Comparison of ENCODE assay signal across 8 mouse cellular contexts in genomic region chr15:103305792-103306645, GRCm38 (mm10). TPM values are rescaled to one million over a fixed set of nuclear protein-coding genes. Genes with fewer than 3 reads are reported as not detected.
DNase-seq lines count a peak whose midpoint lies in the region; ATAC-seq and TF ChIP-seq lines count a peak whose summit lies in the region.

No protein-coding gene starts in this region.

- H3K4me1 ChIP-seq in forebrain, embryonic 14.5 days (ENCODE audit: control insufficient read depth, insufficient read depth, low read length) = peaks cover 39% of the 10 kb centered on the region
- H3K4me1 ChIP-seq in limb, embryonic 10.5 days = peaks cover 82% of the 10 kb centered on the region
- H3K4me1 ChIP-seq in small intestine, adult 2 months (ENCODE audit: control insufficient read depth, insufficient read depth, insufficient read length, low read length) = peaks cover 18% of the 10 kb centered on the region

- peak; percentile 45 for DNase-seq in cerebellum, adult 9-10 months
- DNase-seq in cerebellum, postnatal 10 days = no peak
- DNase-seq in A20 (ENCODE audit: low read depth, low spot score) = peak; percentile 66
- DNase-seq in forebrain, embryonic 14.5 days (ENCODE audit: low spot score) = peak; percentile 45
- DNase-seq in limb, embryonic 10.5 days (ENCODE audit: low spot score) = no peak
- DNase-seq in ovary, postnatal 10 days (ENCODE audit: low spot score) = no peak
- DNase-seq in urinary bladder, postnatal 10 days (ENCODE audit: low spot score) = no peak

- no peak for ATAC-seq in forebrain, embryonic 14.5 days

- H3K27ac ChIP-seq in forebrain, embryonic 14.5 days (ENCODE audit: low read depth, low read length) = peak overlapping the region; percentile 99
- H3K27ac ChIP-seq in limb, embryonic 10.5 days = peak overlapping the region; percentile 94
- peak overlapping the region; percentile 98 for H3K27ac ChIP-seq in small intestine, adult 2 months (ENCODE audit: insufficient read depth, low read depth, low read length)

- peak overlapping the region; percentile 77 for H3K9ac ChIP-seq in forebrain, embryonic 14.5 days (ENCODE audit: low read length)

- H3K9me3 ChIP-seq in forebrain, embryonic 14.5 days (replicated peaks; ENCODE audit: control insufficient read depth, low read length) = no peaks in the 10 kb centered on the region
- no peaks in the 10 kb centered on the region for H3K9me3 ChIP-seq in limb, embryonic 10.5 days (replicated peaks)

- no peak for TF ChIP-seq POLR2A in small intestine, adult 2 months (IDR thresholded peaks at IDR 0.05; ENCODE audit: low read depth, low read length)

- peak overlapping the region; percentile 33 for H3K4me3 ChIP-seq in forebrain, embryonic 14.5 days (ENCODE audit: low read depth, low read length)
- H3K4me3 ChIP-seq in limb, embryonic 10.5 days = peak overlapping the region; percentile 51
- peak overlapping the region; percentile 72 for H3K4me3 ChIP-seq in small intestine, adult 2 months (ENCODE audit: low read depth, low read length)

- H3K27me3 ChIP-seq in forebrain, embryonic 14.5 days (replicated peaks; ENCODE audit: control insufficient read depth, insufficient read depth, low read length) = no peaks in the 10 kb centered on the region
- peaks cover 21% of the 10 kb centered on the region for H3K27me3 ChIP-seq in limb, embryonic 10.5 days (ENCODE audit: low read depth, poor library complexity, severe bottlenecking)
- no peaks in the 10 kb centered on the region for H3K27me3 ChIP-seq in small intestine, adult 2 months (ENCODE audit: control insufficient read depth, insufficient read depth, low read length)

- H3K36me3 ChIP-seq in forebrain, embryonic 14.5 days (ENCODE audit: control insufficient read depth, insufficient read depth, low read length) = no peaks in the 10 kb centered on the region
- H3K36me3 ChIP-seq in limb, embryonic 10.5 days = no peaks in the 10 kb centered on the region
- H3K36me3 ChIP-seq in small intestine, adult 2 months (ENCODE audit: control insufficient read depth, insufficient read depth, low read length) = no peaks in the 10 kb centered on the region

- TF ChIP-seq CTCF in small intestine, adult 2 months (IDR thresholded peaks at IDR 0.05; ENCODE audit: extremely low read depth, insufficient read length, insufficient replicate concordance, low read depth, low read length) = no peak

- H3K4me2 ChIP-seq in forebrain, embryonic 14.5 days (ENCODE audit: low read length) = peak overlapping the region; percentile 64

- WGBS in forebrain, embryonic 14.5 days = 39% methylated on average over 8 of the region's 8 CpGs
- 23% methylated on average over 8 of the region's 8 CpGs for WGBS in limb, embryonic 10.5 days
- 17% methylated on average over 8 of the region's 8 CpGs for WGBS in small intestine, adult 2 months

RNA-seq across cellular contexts. Expression of gene Gpr84, which starts 4.4 kb away (rescaled TPM):
- 0.39 and 0.47 TPM in 2 replicates for polyA plus RNA-seq in forebrain, embryonic 14.5 days (2014; fragmentation: Nextera tagmentation; extraction: Ambion mirVana)
- polyA plus RNA-seq in limb, embryonic 10.5 days (2016; fragmentation: Nextera tagmentation; extraction: Ambion mirVana) = 0.28 and 0.30 TPM in 2 replicates
- 0.06 and 0.11 TPM in 2 replicates for polyA plus RNA-seq in small intestine, adult 2 months (2012; rRNA removed)

RNA-seq across cellular contexts. Expression of gene Copz1, which starts 33.5 kb away (rescaled TPM):
- 261 and 271 TPM in 2 replicates for polyA plus RNA-seq in forebrain, embryonic 14.5 days (2014; fragmentation: Nextera tagmentation; extraction: Ambion mirVana)
- 305 and 309 TPM in 2 replicates for polyA plus RNA-seq in limb, embryonic 10.5 days (2016; fragmentation: Nextera tagmentation; extraction: Ambion mirVana)
- polyA plus RNA-seq in small intestine, adult 2 months (2012; rRNA removed) = 64.9 and 111 TPM in 2 replicates

RNA-seq across cellular contexts. Expression of gene Zfp385a, which starts 33.9 kb away (rescaled TPM):
- polyA plus RNA-seq in forebrain, embryonic 14.5 days (2014; fragmentation: Nextera tagmentation; extraction: Ambion mirVana) = 11.7 and 13.9 TPM in 2 replicates
- polyA plus RNA-seq in limb, embryonic 10.5 days (2016; fragmentation: Nextera tagmentation; extraction: Ambion mirVana) = 22.1 and 22.8 TPM in 2 replicates
- polyA plus RNA-seq in small intestine, adult 2 months (2012; rRNA removed) = 6.1 and 7.5 TPM in 2 replicates

RNA-seq across cellular contexts. Expression of gene Nfe2, which starts 47.8 kb away (rescaled TPM):
- 0.42 and 1.1 TPM in 2 replicates for polyA plus RNA-seq in forebrain, embryonic 14.5 days (2014; fragmentation: Nextera tagmentation; extraction: Ambion mirVana)
- 5.9 and 6.1 TPM in 2 replicates for polyA plus RNA-seq in limb, embryonic 10.5 days (2016; fragmentation: Nextera tagmentation; extraction: Ambion mirVana)
- polyA plus RNA-seq in small intestine, adult 2 months (2012; rRNA removed) = 0.39 and 0.83 TPM in 2 replicates

Comparison
In these comparisons a context has a peak if more than half of its experiments do, and no peak if none do; other contexts are left out.
1. DNase-seq: peak in cerebellum, adult 9-10 months (single experiment), A20 (single experiment) and forebrain, embryonic 14.5 days (single experiment); none in cerebellum, postnatal 10 days (0 of 2), limb, embryonic 10.5 days (single experiment), ovary, postnatal 10 days (single experiment) and urinary bladder, postnatal 10 days (single experiment).
2. Peak in every context shown above with its lines, with median percentiles within 50 percentile points of each other: H3K27ac ChIP-seq and H3K4me3 ChIP-seq.